Mouse (Mus musculus) stomach, embryonic 16.5 days (tissue): ENCODE data around the gene Fam178b. TPM values are rescaled to one million over a fixed set of nuclear protein-coding genes. Genes with fewer than 3 reads are reported as not detected.
A peak's percentile ranks its signal among the peaks of the same experiment; 100 is the strongest.

ENCODE experiments used
- ATAC-seq: fragments of 200-750 bp; cut with Nextera tagmentation; 2 replicates; pipeline ENCODE4 v1.8.0; 2017; ENCODE audit warnings: moderate number of reproducible peaks, moderate TSS enrichment; ENCODE audit not compliant: insufficient read depth, low FRiP score
- H3K27ac ChIP-seq: fragments of 300-500 bp; sonication (generic); 2 replicates; pipeline ENCODE4 v1.5.1; 2014; ENCODE audit warnings: low read length
- H3K27me3 ChIP-seq: fragments of 300-500 bp; sonication (generic); 2 replicates; pipeline ENCODE4 v1.6.1; 2014; ENCODE audit warnings: low read length, control low read depth, mixed read lengths; ENCODE audit not compliant: control insufficient read depth, insufficient read depth
- H3K36me3 ChIP-seq: fragments of 300-500 bp; sonication (generic); 2 replicates; pipeline ENCODE4 v1.6.1; 2014; ENCODE audit warnings: low read length; ENCODE audit not compliant: control insufficient read depth, insufficient read depth
- H3K4me1 ChIP-seq: fragments of 300-500 bp; sonication (generic); 2 replicates; pipeline ENCODE4 v1.6.1; 2014; ENCODE audit warnings: low read length, control low read depth, mixed read lengths; ENCODE audit not compliant: control insufficient read depth, insufficient read depth
- H3K4me2 ChIP-seq: fragments of 300-500 bp; sonication (generic); 2 replicates; pipeline ENCODE4 v1.6.1; 2014; ENCODE audit warnings: low read depth, low read length, mixed read lengths
- H3K4me3 ChIP-seq: fragments of 300-500 bp; sonication (generic); replicated peaks from 2 replicates; pipeline ENCODE4 v1.5.1; 2014; ENCODE audit warnings: mild to moderate bottlenecking, low read length
- H3K9ac ChIP-seq: fragments of 300-500 bp; sonication (generic); 2 replicates; pipeline ENCODE4 v1.6.1; 2014; ENCODE audit warnings: low read length
- H3K9me3 ChIP-seq: fragments of 300-500 bp; sonication (generic); replicated peaks from 2 replicates; pipeline ENCODE4 v1.6.1; 2016; ENCODE audit warnings: low read length, control low read depth; ENCODE audit not compliant: control insufficient read depth
- WGBS: fragments of 180-500 bp; shearing (Covaris S2); extraction: QIAGEN DNeasy Blood & Tissue Kit; methylation state at CpG from one replicate; pipeline ENCODE4 v1.1.7; 2014; 5-methylcytosine and 5-hydroxymethylcytosine counted together
- polyA plus RNA-seq: library from polyadenylated mRNA; unstranded; fragments of >200 nt; fragmentation: Nextera tagmentation; extraction: Ambion mirVana; gene quantifications from 2 replicates; pipeline ENCODE4 v1.2.1, GENCODE M21; 2015

Gene Fam178b
- polyA plus RNA-seq, 1 experiment from 2014 or later, result 0.50 TPM

DNA sequence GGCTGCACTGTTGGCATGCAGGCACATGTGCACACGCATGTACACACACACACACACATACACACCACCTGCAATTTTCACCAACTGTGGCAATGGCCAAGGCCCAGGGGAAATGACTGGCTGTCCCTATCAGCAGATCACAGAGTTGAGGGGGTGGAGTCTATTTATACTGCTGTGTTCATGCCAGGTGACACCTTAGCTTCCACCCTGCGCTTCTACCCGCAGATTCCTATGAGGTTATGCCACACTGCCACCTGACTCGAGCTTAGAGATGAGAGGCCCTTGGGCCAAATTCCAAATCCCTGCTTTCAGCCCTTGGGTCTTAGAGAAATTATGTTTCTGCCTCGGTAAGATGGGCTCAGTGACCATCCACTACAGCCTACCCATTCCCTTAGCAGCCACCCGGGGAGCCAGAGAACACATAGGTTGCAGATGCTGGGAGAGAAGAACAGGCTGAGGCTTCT, 148.4 kb downstream of the Fam178b start:
- ATAC-seq, result no peak
- WGBS, result 63% methylated on average over 6 of the region's 6 CpGs
- H3K4me3 ChIP-seq, result no peak overlapping the region
- H3K27ac ChIP-seq, result no peak overlapping the region
- H3K9ac ChIP-seq, result no peak overlapping the region
- no peaks in the 10 kb centered on the region; the same call in none of the 2 replicates for H3K4me1 ChIP-seq
- H3K9me3 ChIP-seq, result no peaks in the 10 kb centered on the region
- H3K36me3 ChIP-seq, result 0 out of 2 replicates have a peak, but pooled peaks cover 3% of the 10 kb centered on the region
- no peak overlapping the region for H3K4me2 ChIP-seq
- no peaks in the 10 kb centered on the region for H3K27me3 ChIP-seq

DNA sequence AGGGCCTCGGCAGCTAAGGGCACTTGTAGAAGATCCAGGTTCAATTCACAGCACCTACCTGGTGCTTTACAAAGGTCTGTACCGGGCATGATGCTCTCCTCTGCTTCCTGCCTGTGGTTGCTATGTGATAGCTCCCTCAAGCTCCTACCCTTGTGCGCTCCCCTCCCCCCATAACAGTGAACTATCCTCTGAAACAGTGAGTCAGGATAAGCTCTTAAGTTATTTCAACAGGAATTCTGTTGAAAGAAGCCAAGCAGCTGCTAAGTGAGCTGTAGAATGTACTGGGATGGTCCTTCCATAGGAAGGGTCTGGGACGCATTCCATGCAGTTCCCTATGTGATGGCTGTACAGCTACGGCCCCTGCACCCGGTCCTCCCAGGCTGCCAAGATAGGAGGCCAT, 149.4 kb downstream of the Fam178b start:
- Histone ChIP-seq H3K4me1 (no peaks in the 10 kb centered on the region; the same call in none of the 2 replicates), H3K4me3 (no peak overlapping the region), H3K9ac (no peak overlapping the region), H3K36me3 (0 out of 2 replicates have a peak, but pooled peaks cover 3% of the 10 kb centered on the region), H3K9me3 (no peaks in the 10 kb centered on the region), H3K4me2 (no peak overlapping the region), H3K27ac (no peak overlapping the region), H3K27me3 (no peaks in the 10 kb centered on the region)
- ATAC-seq, result no peak
- WGBS, result 70% methylated on average over 6 of the region's 6 CpGs

DNA sequence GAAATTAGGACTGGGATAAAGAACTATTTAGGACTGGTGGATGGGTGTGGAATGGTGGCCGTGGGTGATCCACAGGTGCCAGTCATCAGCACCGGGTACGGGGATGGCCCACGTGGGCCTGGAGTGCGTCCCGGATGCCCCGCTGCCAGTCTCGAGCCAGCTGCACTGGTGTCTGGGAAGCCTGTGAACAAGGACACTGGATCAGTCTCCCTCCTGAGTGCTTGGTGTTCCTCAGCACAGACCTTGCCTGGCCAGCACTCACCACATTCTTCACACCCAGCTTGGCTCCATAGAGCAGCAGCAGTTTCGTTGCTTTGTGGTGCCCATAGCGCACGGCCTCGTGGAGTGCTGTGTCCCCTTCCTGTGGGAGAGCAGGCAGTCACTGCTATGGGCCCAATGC, 151.5 kb downstream of the Fam178b start:
- Histone ChIP-seq H3K27ac (no peak overlapping the region), H3K4me2 (no peak overlapping the region), H3K9me3 (no peaks in the 10 kb centered on the region), H3K27me3 (no peaks in the 10 kb centered on the region), H3K4me3 (no peak overlapping the region), H3K4me1 (no peaks in the 10 kb centered on the region; the same call in none of the 2 replicates), H3K36me3 (no peaks in the 10 kb centered on the region), H3K9ac (no peak overlapping the region)
- 88% methylated on average over 12 of the region's 12 CpGs for WGBS
- ATAC-seq, result no peak

- no peak overlapping the region for H3K27ac ChIP-seq
- no peak overlapping the region for H3K4me3 ChIP-seq
- no peak for ATAC-seq
- no peaks in the 10 kb centered on the region for H3K9me3 ChIP-seq
- no peaks in the 10 kb centered on the region for H3K27me3 ChIP-seq
- H3K4me2 ChIP-seq, result no peak overlapping the region
- no peaks in the 10 kb centered on the region; the same call in none of the 2 replicates for H3K4me1 ChIP-seq
- WGBS, result 86% methylated on average over 7 of the region's 7 CpGs
- no peak overlapping the region for H3K9ac ChIP-seq
- no peaks in the 10 kb centered on the region for H3K36me3 ChIP-seq
Measured at GRCm38 (mm10) chr1:36530962-36531361, 152.0 kb downstream of the Fam178b start.

GRCm38 (mm10) chr1:36530485-36530884, 152.5 kb downstream of the Fam178b start:
- Histone ChIP-seq H3K36me3 (0 out of 2 replicates have a peak, but pooled peaks cover under 1% of the 10 kb centered on the region), H3K9ac (no peak overlapping the region), H3K27me3 (no peaks in the 10 kb centered on the region), H3K9me3 (no peaks in the 10 kb centered on the region), H3K4me1 (no peaks in the 10 kb centered on the region; the same call in none of the 2 replicates), H3K4me2 (no peak overlapping the region), H3K27ac (no peak overlapping the region), H3K4me3 (no peak overlapping the region)
- 68% methylated on average over 8 of the region's 8 CpGs for WGBS
- peak; percentile 26; the same call in 1 of the 2 replicates for ATAC-seq

DNA sequence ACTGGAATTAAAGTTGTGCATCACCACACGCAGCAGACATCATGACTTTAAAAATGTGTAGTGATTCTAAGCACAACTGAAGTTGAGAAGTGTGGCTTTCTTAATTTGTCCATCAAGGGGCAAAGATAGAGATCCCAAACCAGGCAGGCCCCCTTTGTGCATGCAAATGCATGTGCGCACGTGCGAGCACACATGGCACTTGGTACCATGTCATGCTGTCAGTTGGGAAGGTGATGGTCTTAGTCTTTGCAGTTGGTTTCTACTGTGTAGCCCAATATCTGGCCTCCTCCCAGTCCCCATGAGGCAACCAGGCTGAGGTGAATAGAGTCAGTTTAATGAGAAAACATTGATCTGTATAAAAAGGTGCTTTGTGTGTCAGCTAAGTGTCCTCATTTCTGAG, 153.1 kb downstream of the Fam178b start:
- Histone ChIP-seq H3K9me3 (no peaks in the 10 kb centered on the region), H3K27ac (no peak overlapping the region), H3K36me3 (peaks cover 6% of the 10 kb centered on the region; the same call in 1 of the 2 replicates), H3K4me3 (no peak overlapping the region), H3K9ac (no peak overlapping the region), H3K27me3 (no peaks in the 10 kb centered on the region), H3K4me1 (no peaks in the 10 kb centered on the region; the same call in none of the 2 replicates), H3K4me2 (no peak overlapping the region)
- no peak for ATAC-seq
- WGBS, result 92% methylated on average over 4 of the region's 4 CpGs

GRCm38 (mm10) chr1:36529274-36529673, 153.7 kb downstream of the Fam178b start:
- H3K9me3 ChIP-seq, result no peaks in the 10 kb centered on the region
- WGBS, result 86% methylated on average over 4 of the region's 4 CpGs
- no peak overlapping the region for H3K4me2 ChIP-seq
- no peak overlapping the region for H3K4me3 ChIP-seq
- no peak overlapping the region for H3K9ac ChIP-seq
- no peak for ATAC-seq
- H3K27me3 ChIP-seq, result no peaks in the 10 kb centered on the region
- peaks cover 6% of the 10 kb centered on the region; the same call in 1 of the 2 replicates for H3K36me3 ChIP-seq
- H3K27ac ChIP-seq, result no peak overlapping the region
- H3K4me1 ChIP-seq, result no peaks in the 10 kb centered on the region; the same call in none of the 2 replicates

GRCm38 (mm10) chr1:36528351-36528750, 154.6 kb downstream of the Fam178b start:
- no peak for ATAC-seq
- H3K4me3 ChIP-seq, result no peak overlapping the region
- peaks cover 6% of the 10 kb centered on the region; the same call in 1 of the 2 replicates for H3K36me3 ChIP-seq
- H3K4me2 ChIP-seq, result no peak overlapping the region
- H3K9ac ChIP-seq, result no peak overlapping the region
- H3K9me3 ChIP-seq, result no peaks in the 10 kb centered on the region
- WGBS, result 15% methylated on average over 1 of the region's 1 CpGs
- no peaks in the 10 kb centered on the region for H3K27me3 ChIP-seq
- H3K27ac ChIP-seq, result no peak overlapping the region
- no peaks in the 10 kb centered on the region; the same call in 1 of the 2 replicates for H3K4me1 ChIP-seq

GRCm38 (mm10) chr1:36526903-36527302, 156.1 kb downstream of the Fam178b start:
- no peak for ATAC-seq
- H3K27me3 ChIP-seq, result no peaks in the 10 kb centered on the region
- H3K9ac ChIP-seq, result no peak overlapping the region
- H3K4me1 ChIP-seq, result peaks cover 5% of the 10 kb centered on the region; the same call in 1 of the 2 replicates
- H3K4me2 ChIP-seq, result no peak overlapping the region
- peaks cover 7% of the 10 kb centered on the region for H3K36me3 ChIP-seq
- no peak overlapping the region for H3K4me3 ChIP-seq
- WGBS, result 83% methylated on average over 10 of the region's 10 CpGs
- H3K9me3 ChIP-seq, result no peaks in the 10 kb centered on the region
- no peak overlapping the region for H3K27ac ChIP-seq
